Comparison of ENCODE assay signal across 8 mouse cellular contexts in genomic region chr11:98922307-98922706, GRCm38 (mm10). TPM values are rescaled to one million over a fixed set of nuclear protein-coding genes. Genes with fewer than 3 reads are reported as not detected.
DNase-seq lines count a peak whose midpoint lies in the region; ATAC-seq and TF ChIP-seq lines count a peak whose summit lies in the region.
"Not testable (repeated sequence)": the region's sequence is repeated elsewhere in the genome, so short reads cannot be mapped to it uniquely, and the experiment has no call there.

No protein-coding gene starts in this region.

- H3K27ac ChIP-seq in cerebellum, adult 2 months (ENCODE audit: insufficient read depth, low read length); forebrain, postnatal 0 days (ENCODE audit: low read depth, low read length): not testable (repeated sequence)
- H3K27ac ChIP-seq in hindbrain, embryonic 12.5 days: peak overlapping the region; percentile 68; the same call in 1 of the 2 replicates

- not testable (repeated sequence) for DNase-seq in G1E (ENCODE audit: low spot score)
- DNase-seq in cerebellum, adult 2 months: peak; percentile 53 to 76
- DNase-seq in forebrain, postnatal 0 days: peak; percentile 78
- DNase-seq in kidney, postnatal 4 days: peak; percentile 81 to 85
- peak; percentile 77 for DNase-seq in lung, postnatal 14 days
- peak; percentile 88 for DNase-seq in retina, embryonic 14.5 days (ENCODE audit: low spot score)
- DNase-seq in thymus, postnatal 4 days: peak; percentile 78

- 36% methylated on average over 10 of the region's 10 CpGs for WGBS in cerebellum, adult 2 months
- 48% methylated on average over 10 of the region's 10 CpGs for whole genome bisulfite sequencing in forebrain, postnatal 0 days
- 45% methylated on average over 10 of the region's 10 CpGs for WGBS in hindbrain, embryonic 12.5 days

- peak overlapping the region; percentile 35; the same call in 1 of the 2 replicates for H3K4me3 ChIP-seq in G1E (ENCODE audit: low read depth, low read length)
- H3K4me3 ChIP-seq in cerebellum, adult 2 months (replicated peaks; ENCODE audit: insufficient read depth, low read depth, low read length); forebrain, postnatal 0 days (ENCODE audit: low read depth, low read length); hindbrain, embryonic 12.5 days: not testable (repeated sequence)

- peaks cover 91% of the 10 kb centered on the region for H3K4me1 ChIP-seq in G1E (ENCODE audit: insufficient read depth, low read depth, low read length)
- not testable (repeated sequence) for H3K4me1 ChIP-seq in cerebellum, adult 2 months (ENCODE audit: control insufficient read depth, insufficient read depth, low read length); forebrain, postnatal 0 days (ENCODE audit: insufficient read depth)
- H3K4me1 ChIP-seq in hindbrain, embryonic 12.5 days: peaks cover 47% of the 10 kb centered on the region

- H3K27me3 ChIP-seq in G1E (ENCODE audit: insufficient read depth, low read length); cerebellum, adult 2 months (ENCODE audit: control insufficient read depth, insufficient read depth, low read length); forebrain, postnatal 0 days (ENCODE audit: insufficient read depth, low read length); hindbrain, embryonic 12.5 days: not testable (repeated sequence)

- TF ChIP-seq POLR2A in cerebellum, adult 2 months (IDR thresholded peaks at IDR 0.05; ENCODE audit: borderline replicate concordance, insufficient read depth, low read length): not testable (repeated sequence)

- H3K36me3 ChIP-seq in G1E (replicated peaks): peaks cover 84% of the 10 kb centered on the region
- H3K36me3 ChIP-seq in forebrain, postnatal 0 days (ENCODE audit: insufficient read depth): not testable (repeated sequence)
- H3K36me3 ChIP-seq in hindbrain, embryonic 12.5 days: peaks cover 16% of the 10 kb centered on the region

- not testable (repeated sequence) for H3K9me3 ChIP-seq in G1E (replicated peaks); forebrain, postnatal 0 days (ENCODE audit: low read length); hindbrain, embryonic 12.5 days (replicated peaks)

- ATAC-seq in G1E (ENCODE audit: extremely low read depth, insufficient number of reproducible peaks, low FRiP score, poor library complexity, severe bottlenecking); hindbrain, embryonic 12.5 days (ENCODE audit: low FRiP score): not testable (repeated sequence)
- ATAC-seq in forebrain, postnatal 0 days: peak; percentile 53; the same call in 1 of the 2 replicates

- 0 out of 2 replicates have a peak, but pooled peaks have one; percentile 24 for TF ChIP-seq CTCF in G1E (IDR thresholded peaks at IDR 0.05; ENCODE audit: low read depth, low read length)
- peak; percentile 77 for TF ChIP-seq CTCF in cerebellum, adult 2 months (IDR thresholded peaks at IDR 0.05; ENCODE audit: borderline replicate concordance, insufficient read depth, low read depth, low read length)
- TF ChIP-seq CTCF in forebrain, postnatal 0 days (IDR thresholded peaks at IDR 0.05; ENCODE audit: low read depth): peak; percentile 89

- H3K4me2 ChIP-seq in forebrain, postnatal 0 days (ENCODE audit: low read depth); hindbrain, embryonic 12.5 days (replicated peaks): not testable (repeated sequence)

- not testable (repeated sequence) for H3K9ac ChIP-seq in forebrain, postnatal 0 days; hindbrain, embryonic 12.5 days

RNA-seq across cellular contexts. Expression of gene Rara, which starts 5.3 kb away (rescaled TPM):
- total RNA-seq in G1E (2014; fragmentation: Nextera tagmentation): 109 and 110 TPM in 2 replicates
- 16.9 and 17.1 TPM in 2 replicates for total RNA-seq in G1E (2017)
- 84.4 and 103 TPM in 2 replicates for polyA plus RNA-seq in G1E (2012)
- 13.5 and 15.4 TPM in 2 replicates for polyA plus RNA-seq in cerebellum, adult 2 months (2012; rRNA removed)
- total RNA-seq in forebrain, postnatal 0 days (2014; rRNA removed): 11.6 and 15.2 TPM in 2 replicates
- 9.5 and 10.7 TPM in 2 replicates for polyA plus RNA-seq in forebrain, postnatal 0 days (2015; fragmentation: Nextera tagmentation; extraction: Ambion mirVana)
- 38.6 and 46.9 TPM in 2 replicates for polyA plus RNA-seq in hindbrain, embryonic 12.5 days (2016; fragmentation: Nextera tagmentation; extraction: Ambion mirVana)

RNA-seq across cellular contexts. Expression of gene Cdc6, which starts 14.7 kb away (rescaled TPM):
- total RNA-seq in G1E (2014; fragmentation: Nextera tagmentation) (60.7 and 84.9 TPM in 2 replicates), G1E (2017) (52.7 and 63.4 TPM in 2 replicates)
- 3.4 and 4.1 TPM in 2 replicates for polyA plus RNA-seq in G1E (2012)
- 0.30 and 0.36 TPM in 2 replicates for polyA plus RNA-seq in cerebellum, adult 2 months (2012; rRNA removed)
- total RNA-seq in forebrain, postnatal 0 days (2014; rRNA removed): 2.2 and 2.3 TPM in 2 replicates
- polyA plus RNA-seq in forebrain, postnatal 0 days (2015; fragmentation: Nextera tagmentation; extraction: Ambion mirVana): 1.3 and 1.7 TPM in 2 replicates
- polyA plus RNA-seq in hindbrain, embryonic 12.5 days (2016; fragmentation: Nextera tagmentation; extraction: Ambion mirVana): 19.0 and 20.2 TPM in 2 replicates

RNA-seq across cellular contexts. Expression of gene Wipf2, which starts 58.9 kb away (rescaled TPM):
- 25.4 and 29.9 TPM in 2 replicates for total RNA-seq in G1E (2014; fragmentation: Nextera tagmentation)
- 2.8 and 3.1 TPM in 2 replicates for total RNA-seq in G1E (2017)
- polyA plus RNA-seq in G1E (2012): 21.5 and 23.9 TPM in 2 replicates
- polyA plus RNA-seq in cerebellum, adult 2 months (2012; rRNA removed): 25.8 and 27.3 TPM in 2 replicates
- total RNA-seq in forebrain, postnatal 0 days (2014; rRNA removed): 7.1 and 8.2 TPM in 2 replicates
- polyA plus RNA-seq in forebrain, postnatal 0 days (2015; fragmentation: Nextera tagmentation; extraction: Ambion mirVana): 1.6 and 3.0 TPM in 2 replicates
- 4.7 and 5.0 TPM in 2 replicates for polyA plus RNA-seq in hindbrain, embryonic 12.5 days (2016; fragmentation: Nextera tagmentation; extraction: Ambion mirVana)

Comparison
In these comparisons a context has a peak if more than half of its experiments do, and no peak if none do; other contexts are left out.
1. CTCF ChIP-seq: peak in every context shown above with its lines; median percentile 89 in forebrain, postnatal 0 days; 77 in cerebellum, adult 2 months; 24 in G1E.